Mouse (Mus musculus) hindbrain, embryonic 13.5 days (tissue): ENCODE data around the gene Cdc14b. TPM values are rescaled to one million over a fixed set of nuclear protein-coding genes. Genes with fewer than 3 reads are reported as not detected.

Experiments
- ATAC-seq: fragments of 200-750 bp; cut with Nextera tagmentation; 2 replicates; pipeline ENCODE4 v1.8.0; 2017; ENCODE audit warnings: moderate TSS enrichment; ENCODE audit not compliant: low FRiP score
- H3K27ac ChIP-seq: fragments of 300-500 bp; sonication (generic); 2 replicates; pipeline ENCODE4 v1.5.1; 2015; ENCODE audit warnings: inconsistent platforms, mild to moderate bottlenecking, moderate library complexity
- H3K27me3 ChIP-seq: fragments of 300-500 bp; sonication (generic); 2 replicates; pipeline ENCODE4 v1.6.1; 2015; ENCODE audit warnings: mild to moderate bottlenecking, inconsistent platforms
- H3K36me3 ChIP-seq: fragments of 300-500 bp; sonication (generic); 2 replicates; pipeline ENCODE4 v1.6.1; 2015; ENCODE audit warnings: mild to moderate bottlenecking, inconsistent platforms
- H3K4me1 ChIP-seq: fragments of 300-500 bp; sonication (generic); replicated peaks from 2 replicates; pipeline ENCODE4 v1.6.1; 2015; ENCODE audit warnings: inconsistent platforms
- H3K4me2 ChIP-seq: fragments of 300-500 bp; sonication (generic); 2 replicates; pipeline ENCODE4 v1.6.1; 2015; ENCODE audit warnings: inconsistent platforms, mild to moderate bottlenecking, moderate library complexity
- H3K4me3 ChIP-seq: fragments of 300-500 bp; sonication (generic); 2 replicates; pipeline ENCODE4 v1.5.1; 2015; ENCODE audit warnings: mild to moderate bottlenecking, inconsistent platforms
- H3K9ac ChIP-seq: fragments of 300-500 bp; sonication (generic); 2 replicates; pipeline ENCODE4 v1.6.1; 2015; ENCODE audit warnings: mild to moderate bottlenecking, inconsistent platforms
- H3K9me3 ChIP-seq: fragments of 300-500 bp; sonication (generic); 2 replicates; pipeline ENCODE4 v1.6.1; 2016; ENCODE audit warnings: inconsistent platforms
- WGBS: fragments of 180-500 bp; shearing (Covaris S2); methylation state at CpG from one replicate; pipeline ENCODE4 v1.1.7; 2015; 5-methylcytosine and 5-hydroxymethylcytosine counted together
- polyA plus RNA-seq: library from polyadenylated mRNA; unstranded; fragments of >200 nt; fragmentation: Nextera tagmentation; extraction: Ambion mirVana; gene quantifications from 2 replicates; pipeline ENCODE4 v1.2.1, GENCODE M21; 2015

Cdc14b gene
- polyA plus RNA-seq, 1 experiment from 2014 or later, result 4.2 TPM

DNA sequence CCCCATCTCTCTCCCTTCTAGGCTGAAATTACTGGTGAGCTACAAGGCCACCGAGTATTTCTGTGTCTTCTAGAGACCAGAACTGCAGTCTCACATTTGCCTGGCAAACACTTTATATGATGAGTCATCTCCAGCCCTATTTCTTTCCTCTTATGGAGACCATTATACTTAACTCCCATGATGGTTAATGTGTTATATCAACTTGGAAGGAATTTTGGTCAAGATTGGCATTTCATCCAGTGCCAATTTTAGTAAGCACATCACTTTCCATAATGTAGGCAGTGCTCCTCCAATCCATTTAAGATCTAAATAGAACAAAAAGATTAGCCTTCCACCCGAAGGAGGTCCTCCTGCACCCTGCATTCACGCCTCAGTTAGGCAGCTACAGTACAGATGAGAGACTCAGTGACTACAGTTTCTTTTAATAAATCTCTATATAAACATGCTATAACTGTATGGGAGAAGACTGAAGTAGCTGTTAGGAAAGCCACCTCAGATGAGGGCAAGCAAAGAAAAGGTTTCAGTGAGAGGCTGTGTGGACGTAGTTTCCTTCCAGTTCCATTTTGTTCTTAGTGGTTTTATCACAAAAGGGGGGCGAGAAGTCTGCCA is 63.0 kb downstream of the Cdc14b start:
- ATAC-seq, result no peak
- no peaks in the 10 kb centered on the region; the same call in 1 of the 2 replicates for H3K4me1 ChIP-seq
- H3K4me3 ChIP-seq, result no peak overlapping the region
- no peak overlapping the region for H3K27ac ChIP-seq
- no peak overlapping the region for H3K9ac ChIP-seq
- no peaks in the 10 kb centered on the region for H3K36me3 ChIP-seq
- H3K4me2 ChIP-seq, result no peak overlapping the region
- no peaks in the 10 kb centered on the region for H3K27me3 ChIP-seq
- 91% methylated on average over 5 of the region's 5 CpGs for WGBS
- no peaks in the 10 kb centered on the region for H3K9me3 ChIP-seq

DNA sequence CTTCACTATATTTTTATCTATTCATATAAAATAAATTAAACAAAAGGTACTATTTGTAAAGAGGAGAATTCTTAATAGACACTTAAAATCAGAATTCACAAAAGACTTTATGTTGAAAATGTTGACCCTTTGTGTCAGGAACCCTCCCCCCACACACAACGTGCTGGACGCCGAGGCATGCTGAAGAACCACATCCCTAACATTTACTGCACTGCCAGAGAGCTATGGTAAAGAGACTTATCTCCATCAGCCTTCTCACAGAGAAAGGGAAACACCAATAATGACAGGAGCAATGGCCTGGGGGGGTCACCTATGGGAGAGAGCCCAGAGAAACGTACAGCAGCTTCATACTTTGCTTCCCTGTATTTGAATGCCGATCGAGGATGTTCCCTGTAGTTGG is 66.9 kb downstream of the Cdc14b start:
- no peaks in the 10 kb centered on the region for H3K27me3 ChIP-seq
- 88% methylated on average over 6 of the region's 6 CpGs for WGBS
- no peak overlapping the region for H3K4me3 ChIP-seq
- no peak overlapping the region for H3K27ac ChIP-seq
- no peaks in the 10 kb centered on the region for H3K9me3 ChIP-seq
- H3K9ac ChIP-seq, result no peak overlapping the region
- no peak overlapping the region for H3K4me2 ChIP-seq
- no peak for ATAC-seq
- no peaks in the 10 kb centered on the region for H3K4me1 ChIP-seq
- H3K36me3 ChIP-seq, result no peaks in the 10 kb centered on the region; the same call in 1 of the 2 replicates

DNA sequence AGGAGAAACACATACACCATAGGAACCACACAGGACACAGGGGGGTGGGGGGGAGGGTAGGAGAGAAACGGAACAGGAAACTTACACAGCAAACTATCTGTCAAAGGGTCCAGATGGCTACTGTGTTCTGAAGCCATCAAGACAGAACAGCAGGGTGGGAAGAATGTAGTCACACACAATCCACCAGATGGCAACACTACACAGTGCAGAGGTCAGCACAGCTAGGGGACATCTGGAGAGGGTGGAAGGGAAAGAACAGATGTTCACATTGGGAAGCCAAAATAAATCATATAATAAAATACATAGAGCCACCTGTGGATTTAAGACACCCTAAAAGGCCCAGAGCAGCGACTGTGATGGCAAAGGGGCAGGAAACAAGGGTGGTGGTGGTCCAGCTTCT is 69.9 kb downstream of the Cdc14b start:
- Histone ChIP-seq H3K9me3 (no peaks in the 10 kb centered on the region), H3K4me2 (no peak overlapping the region), H3K27ac (no peak overlapping the region), H3K27me3 (no peaks in the 10 kb centered on the region), H3K9ac (no peak overlapping the region), H3K4me3 (no peak overlapping the region), H3K36me3 (peaks cover 3% of the 10 kb centered on the region; the same call in 1 of the 2 replicates), H3K4me1 (no peaks in the 10 kb centered on the region)
- 29% methylated on average over 2 of the region's 2 CpGs for WGBS
- ATAC-seq, result peak; percentile 75; the same call in 1 of the 2 replicates

DNA sequence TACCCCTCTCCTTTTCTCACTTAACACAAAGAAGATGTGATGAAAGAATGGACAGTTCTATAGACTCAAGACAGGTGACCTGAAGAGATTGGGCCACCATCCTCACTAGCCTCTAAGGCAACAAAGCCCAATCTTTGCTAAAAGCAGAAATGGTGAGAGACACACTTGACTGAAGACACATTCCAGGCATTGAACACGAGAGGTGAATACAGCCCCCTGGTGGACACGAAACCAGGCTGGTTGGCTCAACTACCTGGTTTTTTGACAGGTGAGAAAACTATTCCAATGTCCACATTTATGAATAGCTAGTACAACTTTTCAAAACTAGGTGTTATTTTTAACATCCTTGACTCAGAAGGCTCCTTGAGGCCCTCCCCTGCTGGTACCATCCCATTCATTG is 70.4 kb downstream of the Cdc14b start:
- no peaks in the 10 kb centered on the region for H3K9me3 ChIP-seq
- no peak overlapping the region for H3K9ac ChIP-seq
- no peak for ATAC-seq
- no peak overlapping the region for H3K4me2 ChIP-seq
- peaks cover 3% of the 10 kb centered on the region; the same call in 1 of the 2 replicates for H3K36me3 ChIP-seq
- no peak overlapping the region for H3K27ac ChIP-seq
- no peaks in the 10 kb centered on the region for H3K27me3 ChIP-seq
- H3K4me1 ChIP-seq, result no peaks in the 10 kb centered on the region
- no peak overlapping the region for H3K4me3 ChIP-seq
- WGBS, result 79% methylated on average over 2 of the region's 2 CpGs

DNA sequence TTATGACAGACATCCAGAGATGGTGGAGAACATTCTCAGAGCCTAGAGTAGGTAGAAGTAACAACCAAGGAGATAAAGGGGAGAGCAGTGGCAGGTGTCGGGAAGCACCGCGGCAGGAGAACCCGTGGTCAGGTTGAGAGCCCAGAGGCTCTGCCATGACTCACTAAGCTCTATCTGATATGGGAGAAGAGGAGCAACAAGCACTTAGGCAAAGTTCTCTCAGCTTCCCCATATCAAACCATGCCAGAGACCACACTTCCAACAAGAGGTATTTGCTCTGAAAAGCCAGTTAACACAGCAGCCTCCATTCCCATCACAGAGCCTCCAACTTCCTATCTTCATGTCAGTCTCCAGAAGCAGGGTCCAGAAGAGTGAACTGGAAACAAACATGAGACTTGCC is 74.2 kb downstream of the Cdc14b start:
- Histone ChIP-seq H3K9me3 (no peaks in the 10 kb centered on the region), H3K9ac (no peak overlapping the region), H3K4me3 (no peak overlapping the region), H3K27me3 (no peaks in the 10 kb centered on the region), H3K4me1 (no peaks in the 10 kb centered on the region), H3K27ac (no peak overlapping the region), H3K36me3 (peaks cover 5% of the 10 kb centered on the region), H3K4me2 (no peak overlapping the region)
- WGBS, result 94% methylated on average over 4 of the region's 4 CpGs
- no peak for ATAC-seq

DNA sequence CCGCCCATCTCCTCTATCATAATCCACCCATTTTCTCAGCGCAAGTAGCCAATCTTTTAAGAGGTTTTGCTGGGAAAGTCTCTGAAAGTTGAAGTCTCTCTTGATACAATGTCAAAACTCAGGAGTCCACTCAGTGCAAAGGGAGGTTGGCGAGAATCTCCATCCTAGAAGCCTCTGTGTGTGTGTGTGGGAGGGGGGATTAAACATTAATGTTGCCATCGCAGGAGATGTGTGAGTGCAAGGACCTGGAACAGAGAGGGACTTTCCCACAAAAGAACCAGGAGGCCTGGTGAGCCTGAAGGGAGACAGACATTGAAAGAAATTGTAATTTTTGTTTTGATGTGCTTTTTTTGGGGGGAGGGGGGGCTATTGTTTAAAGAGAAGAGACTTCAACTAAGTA is 76.8 kb downstream of the Cdc14b start:
- H3K4me3 ChIP-seq, result no peak overlapping the region
- peaks cover 8% of the 10 kb centered on the region for H3K36me3 ChIP-seq
- 89% methylated on average over 4 of the region's 4 CpGs for WGBS
- H3K9ac ChIP-seq, result no peak overlapping the region
- H3K4me2 ChIP-seq, result no peak overlapping the region
- no peaks in the 10 kb centered on the region for H3K9me3 ChIP-seq
- no peaks in the 10 kb centered on the region for H3K4me1 ChIP-seq
- no peak overlapping the region for H3K27ac ChIP-seq
- ATAC-seq, result no peak
- H3K27me3 ChIP-seq, result no peaks in the 10 kb centered on the region

DNA sequence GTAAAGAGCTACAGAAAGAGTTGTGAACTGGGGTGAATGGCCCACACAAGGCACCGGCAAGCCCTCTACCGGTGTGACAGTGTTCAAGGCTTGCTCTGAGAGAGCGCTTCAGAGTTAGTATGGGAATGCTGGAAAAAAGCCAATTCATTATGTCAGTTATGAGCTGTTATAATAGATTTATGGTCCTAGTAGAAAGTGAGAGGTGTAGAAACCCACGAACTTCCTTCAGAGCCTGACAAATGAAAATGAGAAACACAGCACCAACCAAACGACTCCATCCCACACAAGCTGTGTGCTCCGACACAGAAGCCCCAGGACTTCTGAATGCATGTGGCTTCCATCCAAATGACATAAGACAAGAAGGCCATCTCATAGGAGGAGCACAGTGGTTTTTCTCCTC is 77.2 kb downstream of the Cdc14b start:
- Histone ChIP-seq H3K9ac (no peak overlapping the region), H3K27me3 (no peaks in the 10 kb centered on the region), H3K4me2 (no peak overlapping the region), H3K9me3 (no peaks in the 10 kb centered on the region), H3K27ac (no peak overlapping the region), H3K4me1 (no peaks in the 10 kb centered on the region), H3K36me3 (peaks cover 8% of the 10 kb centered on the region), H3K4me3 (no peak overlapping the region)
- 89% methylated on average over 6 of the region's 6 CpGs for WGBS
- no peak for ATAC-seq

DNA sequence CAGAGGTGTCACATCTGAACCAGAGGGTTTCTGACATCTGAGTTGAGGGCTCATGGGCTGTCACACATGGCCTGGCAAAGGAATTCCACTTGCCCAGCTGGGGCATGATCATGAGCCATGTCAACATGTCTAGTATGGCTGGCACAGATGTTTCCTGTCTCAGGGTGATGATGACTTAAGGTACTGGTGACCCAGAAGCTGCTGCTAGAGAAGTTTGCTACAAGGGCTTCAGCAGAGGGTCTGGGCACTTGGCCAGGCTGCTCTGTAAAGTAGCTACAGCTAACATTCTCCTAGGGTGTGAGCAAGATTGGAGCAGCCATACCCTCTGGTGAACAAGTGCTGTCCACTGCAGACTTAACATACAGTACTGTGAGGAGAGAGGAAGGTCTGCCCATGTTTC is 88.0 kb downstream of the Cdc14b start:
- ATAC-seq, result no peak
- H3K27ac ChIP-seq, result no peak overlapping the region
- no peak overlapping the region for H3K4me2 ChIP-seq
- H3K27me3 ChIP-seq, result no peaks in the 10 kb centered on the region
- no peaks in the 10 kb centered on the region for H3K4me1 ChIP-seq
- peaks cover 53% of the 10 kb centered on the region for H3K36me3 ChIP-seq
- no peaks in the 10 kb centered on the region for H3K9me3 ChIP-seq
- H3K9ac ChIP-seq, result no peak overlapping the region
- no peak overlapping the region for H3K4me3 ChIP-seq

DNA sequence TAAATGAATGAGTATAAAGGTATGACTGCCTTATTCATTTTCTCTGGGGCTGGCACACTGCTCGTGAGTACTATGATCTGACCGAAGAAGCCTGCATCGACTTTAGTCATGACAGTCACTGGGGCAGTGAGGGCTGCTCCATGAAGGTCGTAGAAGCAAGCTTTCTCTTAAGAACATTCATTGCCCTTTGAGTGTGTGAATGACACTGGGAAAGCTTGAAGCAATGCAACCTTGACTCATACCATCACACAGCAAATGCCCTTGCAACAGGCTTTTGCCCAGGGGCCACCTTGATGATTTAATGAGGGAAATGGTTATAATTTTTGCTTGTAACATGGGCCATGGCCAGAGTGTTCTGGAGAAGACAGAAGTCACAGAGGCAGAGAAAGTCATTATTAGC is 88.6 kb downstream of the Cdc14b start:
- H3K4me1 ChIP-seq, result no peaks in the 10 kb centered on the region
- H3K36me3 ChIP-seq, result peaks cover 57% of the 10 kb centered on the region
- ATAC-seq, result no peak
- no peaks in the 10 kb centered on the region for H3K9me3 ChIP-seq
- 87% methylated on average over 4 of the region's 4 CpGs for WGBS
- no peaks in the 10 kb centered on the region for H3K27me3 ChIP-seq
- H3K9ac ChIP-seq, result no peak overlapping the region
- H3K4me3 ChIP-seq, result no peak overlapping the region
- H3K27ac ChIP-seq, result no peak overlapping the region
- no peak overlapping the region for H3K4me2 ChIP-seq

DNA sequence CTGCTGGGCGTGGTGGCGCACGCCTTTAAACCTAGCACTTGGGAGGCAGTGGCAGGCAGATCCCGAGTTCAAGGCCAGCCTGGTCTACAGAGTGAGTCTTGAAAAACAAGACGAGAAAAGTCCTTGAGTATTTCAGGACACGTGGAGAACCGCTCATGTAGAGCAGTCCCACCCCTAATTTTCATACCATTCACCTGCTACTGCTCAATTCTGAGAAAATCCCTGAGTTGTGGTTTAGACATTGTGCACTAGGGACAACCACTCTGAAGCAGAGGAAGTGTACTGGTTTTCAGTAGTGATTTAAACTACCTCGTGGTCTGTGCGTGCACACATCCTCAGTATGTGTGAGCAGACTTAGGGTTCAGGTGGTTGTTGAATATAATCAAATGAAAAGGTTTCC is 89.5 kb downstream of the Cdc14b start:
- Histone ChIP-seq H3K4me3 (no peak overlapping the region), H3K36me3 (peaks cover 63% of the 10 kb centered on the region)
- ATAC-seq, result no peak

DNA sequence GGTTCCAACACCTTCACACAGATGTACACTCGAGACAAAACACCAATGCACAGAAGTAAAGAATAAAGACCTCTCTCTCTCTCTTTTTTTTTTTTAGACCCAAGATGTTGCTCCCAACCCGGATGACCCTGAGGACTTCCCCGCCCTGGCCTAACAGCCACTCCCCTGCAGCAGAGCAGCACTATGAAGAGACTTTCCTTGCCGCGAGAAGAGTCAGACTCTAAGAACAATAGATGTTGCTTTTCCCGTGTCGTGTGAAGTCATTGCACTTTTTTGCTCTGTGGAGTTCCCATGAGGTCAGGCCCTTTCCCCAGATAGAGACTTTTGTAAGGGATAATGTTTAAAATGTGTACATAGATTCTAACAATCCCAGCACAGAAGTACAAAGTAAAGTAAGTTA is 89.9 kb downstream of the Cdc14b start:
- ATAC-seq, result no peak
- Histone ChIP-seq H3K9me3 (no peaks in the 10 kb centered on the region), H3K4me2 (no peak overlapping the region), H3K9ac (no peak overlapping the region), H3K4me1 (no peaks in the 10 kb centered on the region), H3K27me3 (no peaks in the 10 kb centered on the region), H3K36me3 (peaks cover 64% of the 10 kb centered on the region), H3K4me3 (no peak overlapping the region), H3K27ac (no peak overlapping the region)
- WGBS, result 68% methylated on average over 7 of the region's 7 CpGs

More for the DNA sequence above, 89.5 kb downstream of the Cdc14b start:
- no peaks in the 10 kb centered on the region for H3K4me1 ChIP-seq
- no peaks in the 10 kb centered on the region for H3K27me3 ChIP-seq
- no peak overlapping the region for H3K9ac ChIP-seq
- H3K4me2 ChIP-seq, result no peak overlapping the region
- WGBS, result 94% methylated on average over 9 of the region's 9 CpGs
- H3K9me3 ChIP-seq, result no peaks in the 10 kb centered on the region
- H3K27ac ChIP-seq, result no peak overlapping the region

DNA sequence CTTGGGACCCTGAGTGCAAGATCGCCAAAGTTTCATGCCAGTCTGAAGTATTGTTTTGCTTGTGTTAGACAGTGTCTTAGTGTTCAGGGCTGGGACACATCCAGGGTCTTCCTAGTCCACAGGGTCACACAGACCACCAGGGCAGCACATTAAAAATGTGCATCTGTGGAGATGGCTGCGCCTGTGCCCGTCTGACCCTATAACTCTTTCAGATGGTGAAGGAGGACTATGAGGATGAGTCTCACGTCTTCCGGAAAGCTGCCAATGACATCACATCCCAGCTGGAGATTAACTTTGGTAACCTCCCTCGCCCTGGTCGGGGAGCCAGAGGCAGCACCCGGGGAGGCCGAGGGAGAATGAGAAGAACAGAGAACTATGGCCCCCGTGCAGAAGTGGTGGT is 90.7 kb downstream of the Cdc14b start:
- 88% methylated on average over 10 of the region's 10 CpGs for WGBS
- ATAC-seq, result no peak
- no peak overlapping the region for H3K4me3 ChIP-seq
- H3K9ac ChIP-seq, result no peak overlapping the region
- H3K36me3 ChIP-seq, result peaks cover 66% of the 10 kb centered on the region
- H3K9me3 ChIP-seq, result no peaks in the 10 kb centered on the region
- no peaks in the 10 kb centered on the region for H3K27me3 ChIP-seq
- no peak overlapping the region for H3K27ac ChIP-seq
- no peak overlapping the region for H3K4me2 ChIP-seq
- no peaks in the 10 kb centered on the region for H3K4me1 ChIP-seq

DNA sequence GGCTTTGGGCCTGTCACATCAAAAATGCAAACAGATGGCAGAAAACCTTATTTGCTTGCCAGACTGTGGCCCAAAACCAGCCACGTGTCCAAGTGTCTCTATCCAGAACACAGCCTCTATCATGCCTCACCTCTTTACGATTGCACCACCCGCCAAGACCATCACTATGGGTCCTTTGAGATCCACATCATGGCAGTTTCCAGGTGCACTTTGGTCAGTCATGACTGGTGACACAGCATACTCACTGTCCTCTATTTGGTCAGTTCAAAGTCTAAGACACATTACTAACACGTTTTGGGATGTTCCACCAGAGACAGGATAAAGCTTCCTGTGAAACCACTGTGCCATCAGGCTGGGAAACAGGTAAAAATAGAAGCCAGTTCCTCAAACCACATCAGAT is 91.5 kb downstream of the Cdc14b start:
- ATAC-seq, result no peak
- 90% methylated on average over 4 of the region's 4 CpGs for WGBS
- H3K36me3 ChIP-seq, result peaks cover 70% of the 10 kb centered on the region

More for the DNA sequence above, 91.5 kb downstream of the Cdc14b start:
- Histone ChIP-seq H3K4me2 (no peak overlapping the region), H3K9ac (no peak overlapping the region), H3K27me3 (no peaks in the 10 kb centered on the region), H3K4me1 (no peaks in the 10 kb centered on the region), H3K9me3 (no peaks in the 10 kb centered on the region), H3K27ac (no peak overlapping the region), H3K4me3 (no peak overlapping the region)
